Mouse (Mus musculus) hematopoietic stem cell, adult 5-6 weeks (primary cell): ENCODE measurements around the gene Polr1e. TPM values are rescaled to one million over a fixed set of nuclear protein-coding genes. Genes with fewer than 3 reads are reported as not detected.

Source experiments
- ATAC-seq, 2 experiments: fragments of 125-278 bp in 1 of 2; replicated peaks in 1 of 2; 2 replicates each; pipeline ENCODE4 v1.8.0; 2016 to 2017; ENCODE audit warnings: inconsistent platforms in 2 of 2, mild to moderate bottlenecking in 2 of 2, moderate number of reproducible peaks in 2 of 2, low read depth in 1 of 2, moderate TSS enrichment in 1 of 2; ENCODE audit not compliant: low FRiP score in 2 of 2, poor library complexity in 2 of 2, severe bottlenecking in 2 of 2, insufficient read depth in 1 of 2, low TSS enrichment in 1 of 2
- total RNA-seq: library from RNA; stranded (forward); fragments of 172-1452, 232-1000 nt; gene quantifications from 2 replicates; pipeline ENCODE4 v1.2.3, GENCODE M21; 2017

Gene Polr1e
- total RNA-seq, 1 experiment from 2014 or later = 52.5 TPM

DNA sequence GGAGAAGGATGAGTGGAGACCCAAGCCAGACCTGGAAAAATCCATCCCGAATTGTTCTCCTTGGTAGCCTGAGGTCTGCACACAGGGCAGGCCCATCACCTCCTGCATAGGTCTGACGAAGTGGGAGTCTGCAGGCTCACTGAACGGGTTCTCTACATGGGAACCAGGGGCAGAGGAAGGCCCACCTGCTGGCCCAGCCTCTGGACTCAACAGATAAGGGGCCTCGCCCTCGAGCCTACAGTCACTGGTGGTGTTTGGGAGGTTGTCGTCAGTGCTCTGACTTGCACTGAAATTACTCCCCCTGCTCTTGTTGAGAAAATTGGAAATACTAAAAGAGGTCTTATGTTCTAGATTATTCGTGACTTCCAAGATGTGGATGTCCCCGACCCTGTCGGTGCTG, 24.5 kb upstream of the Polr1e start:
- ATAC-seq = 0 out of 4 replicates have a peak, but pooled peaks of 1 of the 2 experiments have one; percentile 48

DNA sequence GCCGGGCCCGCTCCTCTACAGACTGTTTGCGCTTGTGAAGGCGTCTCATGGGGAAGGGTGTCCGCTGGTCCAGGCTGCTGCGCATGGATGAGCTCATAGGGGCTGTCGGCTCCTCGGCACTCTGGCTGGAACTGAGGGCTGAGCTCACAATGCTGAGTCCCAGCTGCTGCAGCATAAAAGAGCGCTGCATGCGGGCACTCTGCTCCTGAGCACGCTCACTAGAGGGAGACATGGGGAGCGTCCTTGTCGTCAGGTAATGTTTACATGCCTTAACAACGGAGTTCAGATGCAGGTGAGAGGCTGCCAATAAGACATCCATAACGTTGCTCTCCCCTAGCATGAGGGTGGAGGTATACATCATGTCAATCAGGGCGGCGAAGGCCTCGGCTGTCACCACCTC, 23.6 kb upstream of the Polr1e start:
- no peak for ATAC-seq

GRCm38 (mm10) chr4:44998071-44998470, 20.3 kb upstream of the Polr1e start:
- ATAC-seq = no peak

DNA sequence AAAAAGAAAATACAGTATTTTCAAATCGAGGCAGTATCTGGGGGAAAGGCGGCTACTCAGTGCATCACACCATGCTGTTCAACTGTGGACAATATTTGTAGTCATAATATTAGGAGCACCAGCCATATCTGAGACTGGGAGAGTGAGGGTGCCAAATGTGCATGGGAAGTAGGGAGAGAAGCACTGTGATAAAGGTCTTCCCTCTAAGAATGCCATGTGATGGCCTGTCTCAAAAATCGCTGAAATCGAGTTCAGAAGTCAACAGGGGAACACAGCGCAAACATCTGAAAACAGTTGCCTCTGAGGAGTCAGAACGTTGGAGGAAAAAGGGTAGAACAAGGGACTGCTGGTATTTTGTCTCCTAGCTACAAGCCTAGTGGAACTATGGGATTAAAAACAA, 18.4 kb upstream of the Polr1e start:
- no peak for ATAC-seq

DNA sequence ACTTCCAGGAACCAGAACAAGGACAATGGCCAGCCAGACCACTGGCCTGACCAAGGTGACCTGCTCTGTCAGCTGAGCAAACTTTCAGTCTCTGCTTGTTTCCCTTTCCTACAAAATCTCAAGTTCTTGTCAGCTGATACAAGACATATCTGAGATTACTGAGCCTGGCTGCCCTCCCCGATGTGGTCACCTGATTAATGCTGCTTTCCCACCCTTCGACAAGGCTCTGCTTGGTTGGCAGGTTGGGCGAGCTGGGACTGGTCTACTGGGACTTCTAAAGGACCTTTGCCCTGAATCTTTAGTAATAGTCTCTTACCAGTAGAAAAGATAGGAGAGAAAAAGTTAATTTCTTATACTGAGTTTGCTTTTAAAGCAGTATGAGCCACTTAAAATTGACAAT, 12.9 kb upstream of the Polr1e start:
- no peak for ATAC-seq

DNA sequence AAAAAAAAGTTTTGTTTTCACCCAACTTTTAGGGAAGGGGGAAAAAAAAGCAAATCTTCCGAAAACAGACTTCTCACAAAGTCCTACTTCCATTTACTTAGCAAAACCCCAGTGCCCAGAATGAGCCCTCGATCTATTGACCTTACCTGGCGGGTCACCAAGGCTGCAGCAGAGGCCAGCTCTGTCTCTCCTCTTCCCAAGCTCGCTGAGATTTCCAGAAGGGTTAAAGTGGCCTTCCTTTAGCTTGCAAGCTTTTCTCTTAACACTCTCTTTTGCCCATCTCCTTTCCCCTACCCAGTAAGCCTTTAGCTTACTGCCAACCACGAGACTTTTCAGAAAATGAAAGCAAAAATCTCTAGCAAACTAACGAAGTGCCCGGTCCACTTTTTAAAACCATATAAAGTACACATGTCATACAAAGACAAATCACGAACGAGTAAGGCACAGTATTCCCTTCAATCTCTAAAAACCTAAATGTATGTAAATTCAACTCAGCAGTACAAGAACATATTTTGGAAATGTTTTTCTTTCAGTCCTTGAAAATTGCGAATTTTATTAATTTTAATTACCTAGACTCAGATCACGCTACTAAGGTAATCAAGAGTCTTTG, 7.5 kb upstream of the Polr1e start:
- no peak for ATAC-seq

GRCm38 (mm10) chr4:45011581-45012104, 6.7 kb upstream of the Polr1e start:
- ATAC-seq = no peak

DNA sequence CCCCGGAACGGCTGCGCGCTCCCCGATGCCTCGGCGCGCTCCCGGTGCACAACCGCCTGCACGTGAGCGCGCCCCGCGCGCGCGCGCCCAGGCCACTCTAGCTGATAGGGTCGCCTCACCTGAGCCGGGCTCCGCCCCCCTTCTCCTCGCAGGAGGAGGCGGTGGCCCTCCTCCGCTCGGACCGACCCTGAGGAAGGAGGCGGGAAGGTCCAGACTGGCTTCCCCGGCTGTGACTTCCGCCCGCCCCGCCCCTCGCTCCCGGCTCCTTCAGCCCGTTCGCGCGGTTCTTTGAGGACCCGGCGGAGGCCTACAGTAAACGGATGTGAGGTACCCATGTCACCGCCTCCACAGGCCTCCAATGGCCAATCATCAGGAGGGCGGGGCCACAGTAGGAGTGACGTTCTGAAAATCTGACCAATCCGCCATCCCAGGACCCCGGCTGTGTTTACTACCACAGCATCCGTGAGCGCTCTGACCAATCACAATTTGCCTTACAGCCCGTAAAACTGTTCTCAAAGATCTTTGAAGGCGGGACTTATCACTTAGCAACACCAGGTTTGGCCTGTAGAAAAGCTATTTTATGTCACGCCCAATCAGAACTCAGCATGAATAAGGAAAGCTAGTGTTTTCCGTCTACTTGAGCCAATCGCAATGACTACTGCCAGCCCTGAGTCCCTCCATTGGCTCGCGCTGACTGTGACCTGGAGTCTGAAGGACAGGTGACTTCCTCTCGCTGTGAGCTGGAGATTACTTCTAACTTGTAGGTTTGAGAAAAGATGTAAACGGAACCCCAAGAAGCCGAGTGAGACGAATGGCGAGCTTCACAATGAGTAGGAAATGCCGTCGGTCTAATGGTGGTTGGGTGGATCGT, 6.0 kb upstream of the Polr1e start, which contains the start of gene Zbtb5:
Zbtb5 (minus strand) TSS at position 308 of the 871 bp plus-strand sequence.
- ATAC-seq = peak; percentile 90 to 92

DNA sequence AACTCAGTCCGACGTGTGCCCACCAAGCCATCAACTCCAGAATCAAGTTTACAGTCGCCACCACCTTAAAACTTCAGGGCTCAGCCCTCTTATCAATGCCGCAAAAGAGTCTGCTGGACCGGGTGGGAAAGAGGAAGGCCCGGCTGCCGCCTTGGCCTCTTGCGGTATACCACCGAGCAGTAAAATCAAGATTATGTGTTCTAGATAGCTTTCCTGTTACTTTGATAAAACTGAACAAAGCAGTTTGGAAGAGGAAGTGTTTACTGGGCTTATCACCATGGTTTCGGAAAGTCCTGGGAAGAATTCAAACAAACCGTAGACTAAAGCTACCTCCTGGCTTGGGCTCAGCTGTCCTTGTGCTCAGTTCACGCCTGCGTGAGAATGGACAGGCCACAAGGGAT, 5.4 kb upstream of the Polr1e start:
- peak; percentile 23 to 40 for ATAC-seq

- ATAC-seq = no peak
Measured at GRCm38 (mm10) chr4:45013537-45013936, 4.8 kb upstream of the Polr1e start.

DNA sequence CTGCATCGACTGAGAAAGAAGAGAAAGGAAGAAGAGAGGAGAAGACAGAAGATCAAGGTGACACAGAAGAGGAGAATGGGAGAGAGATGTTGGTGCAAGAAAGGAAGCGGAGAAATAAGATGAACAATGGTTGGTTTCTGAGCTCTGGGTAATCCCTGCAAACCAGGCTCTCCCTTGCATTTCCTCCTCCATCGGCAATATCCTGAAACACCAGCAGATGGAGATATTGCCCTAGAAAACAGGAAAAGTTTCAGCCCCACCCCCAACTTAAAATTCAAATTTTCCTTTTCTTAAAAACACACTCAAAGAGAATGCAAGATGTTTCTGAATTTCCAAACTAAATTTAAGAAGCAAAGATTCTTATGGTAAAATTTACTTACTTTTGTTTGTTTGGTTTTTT, 2.8 kb upstream of the Polr1e start:
- no peak for ATAC-seq

GRCm38 (mm10) chr4:45019009-45019408, 626 bp downstream of the Polr1e start:
- ATAC-seq = no peak

- ATAC-seq = no peak
Measured at GRCm38 (mm10) chr4:45026459-45026858, 8.1 kb downstream of the Polr1e start.

DNA sequence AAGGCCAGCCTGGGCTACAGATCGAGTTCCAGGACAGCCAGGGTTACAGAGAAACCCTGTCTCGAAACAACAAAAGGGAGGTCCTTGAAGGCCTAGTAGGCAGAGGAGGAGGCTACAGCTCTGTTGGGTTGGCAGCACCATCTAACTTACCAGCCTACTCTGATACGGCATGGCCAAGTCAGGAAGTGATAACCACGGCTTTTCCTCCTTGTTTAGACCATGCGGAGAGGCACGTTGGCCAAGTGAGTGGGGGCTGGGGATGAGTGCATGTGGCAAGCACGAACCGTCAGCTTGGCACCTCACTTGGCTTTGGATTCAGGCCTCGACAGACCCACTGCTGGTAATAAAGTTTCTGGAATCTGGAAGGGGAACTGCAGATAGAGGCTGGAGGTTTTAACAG, 14.2 kb downstream of the Polr1e start:
- ATAC-seq = peak; percentile 33 to 55; a peak in 3 of 4 replicates

- no peak for ATAC-seq
Measured at GRCm38 (mm10) chr4:45034693-45035628, 16.6 kb downstream of the Polr1e start.

DNA sequence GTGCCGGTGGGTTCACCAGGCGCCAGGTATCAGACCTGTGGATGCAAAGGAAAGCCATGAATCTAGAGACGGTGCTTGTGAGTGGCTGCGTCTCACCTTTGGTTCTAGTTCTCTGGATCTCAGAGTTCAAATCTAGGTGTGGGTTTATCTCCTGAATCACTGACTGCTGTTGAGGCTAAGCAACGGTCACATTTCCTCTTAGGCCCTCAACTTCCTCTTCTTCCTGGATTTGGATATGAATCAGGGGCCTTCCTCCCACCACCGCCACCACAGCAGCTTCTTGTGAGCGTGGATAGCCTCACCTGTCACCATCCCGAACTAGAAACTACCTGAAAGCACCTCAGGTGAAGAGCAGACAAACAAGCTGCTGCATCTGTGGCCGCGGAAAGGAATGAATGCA, 17.7 kb downstream of the Polr1e start:
- no peak; a peak in 2 of 4 replicates for ATAC-seq

DNA sequence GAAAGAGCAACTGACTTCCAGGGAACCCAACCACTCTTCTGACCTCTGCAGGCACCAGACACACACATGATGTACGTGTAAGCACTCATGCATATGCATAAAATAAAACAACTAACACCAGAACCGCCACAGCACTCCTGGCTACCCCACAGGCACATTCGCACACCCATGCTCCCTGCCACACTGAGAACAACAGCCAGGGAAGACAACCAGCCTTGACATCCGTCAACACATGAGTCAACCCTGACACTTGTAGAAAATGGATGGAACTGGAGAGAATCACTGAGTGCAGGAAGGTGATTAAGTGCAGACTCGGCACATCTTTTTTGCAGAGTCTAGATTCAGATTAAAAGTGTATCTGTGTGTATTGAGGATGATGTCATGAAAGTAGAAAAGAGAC, 18.2 kb downstream of the Polr1e start:
- ATAC-seq = no peak
